Mouse (Mus musculus): ENCODE measurements around the gene Cacybp. TPM values are rescaled to one million over a fixed set of nuclear protein-coding genes. Genes with fewer than 3 reads are reported as not detected.
A peak's percentile ranks its signal among the peaks of the same experiment; 100 is the strongest.

Cacybp gene
- polyA plus RNA-seq, 2 experiments from 2014 or later: 81.6 to 125 TPM

DNA sequence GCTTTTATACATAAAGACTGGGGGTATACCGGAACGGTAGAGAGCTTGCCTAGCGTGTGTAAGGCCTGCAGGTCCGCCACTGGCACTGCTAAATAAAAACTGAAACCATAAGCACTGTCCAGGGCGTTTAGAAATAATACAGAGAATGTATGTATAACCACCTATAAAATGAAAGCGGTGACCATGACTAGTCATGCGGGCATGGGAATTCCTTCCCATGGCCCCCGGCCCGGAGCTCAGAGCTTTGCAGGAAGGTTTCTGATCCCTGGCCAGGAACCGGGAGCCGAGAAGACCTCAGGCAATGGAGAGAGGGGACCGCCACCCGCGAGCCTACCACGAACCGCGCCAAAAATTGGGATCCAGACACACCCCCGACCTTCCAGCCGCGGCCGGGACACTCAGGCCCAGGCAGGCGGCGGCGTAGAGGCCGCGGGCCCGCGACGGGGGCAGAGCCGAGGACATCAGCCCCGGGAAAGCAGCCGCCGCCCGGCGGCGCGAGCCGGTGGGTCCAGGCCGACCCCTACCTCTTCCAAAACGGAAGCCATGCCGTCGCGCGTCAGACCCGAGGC is 468 bp downstream of the Cacybp start:
- no peak for ATAC-seq

DNA sequence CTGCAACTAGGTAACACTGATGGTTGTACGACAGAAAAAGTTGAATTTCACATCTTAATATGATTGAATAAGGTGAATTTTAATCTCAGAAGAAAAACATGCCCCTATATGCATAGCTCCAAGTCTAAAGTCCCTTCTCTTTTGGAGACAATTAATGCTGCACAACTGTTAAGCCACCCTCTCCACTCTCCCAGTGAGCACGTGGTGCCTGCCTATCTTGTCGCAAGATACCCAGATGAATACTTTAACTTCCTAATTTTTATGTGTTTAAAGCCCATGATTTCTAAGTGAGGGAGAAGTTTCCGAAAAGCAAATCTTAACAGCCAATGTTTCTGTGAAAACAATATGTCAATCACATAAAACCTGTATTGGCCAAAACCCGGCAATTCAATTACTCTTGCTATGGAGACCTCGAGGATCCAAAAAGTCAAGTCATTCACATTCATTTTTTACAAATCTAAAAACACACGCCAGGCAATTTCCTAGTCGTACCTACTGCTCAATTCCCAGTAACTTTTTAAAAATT is 1.0 kb downstream of the Cacybp start:
- no peak for ATAC-seq

- no peak for ATAC-seq
Observed at GRCm38 (mm10) chr1:160210566-160210965, 2.1 kb downstream of the Cacybp start.

DNA sequence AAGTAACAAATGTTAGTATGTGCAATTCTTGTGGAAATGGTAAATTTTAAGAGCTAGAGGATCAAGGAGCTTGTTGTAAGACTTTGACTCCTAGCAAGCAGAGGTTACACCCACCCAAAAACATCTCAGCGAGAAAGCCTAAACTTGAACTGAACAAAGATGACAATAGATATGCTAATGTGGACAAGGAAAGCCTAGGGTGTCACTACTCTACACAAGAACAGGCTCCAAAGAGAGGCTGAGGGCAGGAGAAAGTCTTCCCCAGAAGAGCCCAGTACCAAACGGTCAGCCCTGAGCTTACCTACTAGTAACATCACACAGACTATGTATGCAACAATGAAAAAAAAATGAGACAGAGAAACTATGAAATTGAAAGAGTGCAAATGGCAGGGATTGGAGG is 2.8 kb downstream of the Cacybp start:
- no peak for ATAC-seq

DNA sequence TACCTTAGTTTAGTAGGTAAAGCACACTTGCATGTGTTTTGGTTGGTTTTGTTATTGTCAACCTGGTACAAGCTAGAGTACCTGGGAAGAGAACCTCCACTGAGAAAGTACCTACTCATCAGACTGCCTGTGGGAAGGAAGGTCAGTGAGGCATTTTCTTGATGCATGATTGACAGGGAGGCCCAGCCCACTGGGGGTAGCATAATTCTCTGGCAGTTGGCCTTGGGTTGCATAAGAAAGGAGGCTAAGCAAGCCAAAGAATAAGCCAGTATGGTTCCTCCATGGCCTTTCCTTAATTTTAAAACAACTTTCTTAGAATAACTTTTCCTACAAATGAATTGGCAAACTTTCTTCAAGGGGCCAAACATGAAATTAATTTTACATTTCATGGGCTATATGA is 7.2 kb downstream of the Cacybp start:
- ATAC-seq: no peak

- peak; percentile 27 for ATAC-seq
Observed at GRCm38 (mm10) chr1:160195337-160195663, 17.4 kb downstream of the Cacybp start.

DNA sequence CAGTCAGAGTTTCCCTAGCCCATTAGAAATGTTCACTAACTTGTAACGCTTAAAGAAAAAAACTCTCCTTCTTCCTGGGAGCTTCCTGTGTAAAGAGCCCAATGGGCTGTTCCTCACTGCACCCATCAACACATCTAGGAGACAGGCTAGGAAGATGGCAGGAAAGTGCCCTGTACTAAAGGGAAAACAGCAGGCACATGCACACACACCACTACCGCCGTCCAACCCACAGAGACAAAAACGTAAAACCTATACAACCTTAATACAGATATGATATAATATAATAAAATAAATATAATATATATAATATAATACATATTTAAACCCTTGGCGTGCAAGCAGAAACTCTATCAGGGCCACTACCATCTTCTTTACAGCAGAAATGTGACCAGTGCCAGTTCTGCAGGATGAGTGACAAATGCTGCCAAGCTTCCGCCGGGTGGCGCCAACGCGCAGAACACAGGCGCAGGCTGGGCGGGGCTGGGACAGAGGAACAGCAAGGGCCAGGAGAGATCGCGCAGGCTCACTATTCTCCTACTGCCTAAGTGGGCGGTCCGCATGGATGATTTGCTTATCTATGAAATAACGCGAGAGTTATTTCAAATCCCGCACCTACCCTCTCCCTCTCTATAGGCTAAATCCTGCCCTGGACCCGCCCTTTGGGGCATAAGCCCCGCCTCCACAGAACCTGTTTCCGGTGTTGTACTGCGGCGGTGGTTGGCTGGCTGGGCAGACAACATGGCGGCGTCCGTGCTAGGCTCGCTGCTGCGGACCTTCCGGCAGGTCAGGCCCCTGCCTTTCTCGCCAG is 17.9 kb downstream of the Cacybp start, which contains the start of gene Mrps14:
TSS of gene Mrps14 (plus strand) at position 687 of the 808 bp plus-strand sequence.
- peak; percentile 97 for ATAC-seq

GRCm38 (mm10) chr1:160184506-160184905 is 28.2 kb downstream of the Cacybp start:
- no peak for ATAC-seq

GRCm38 (mm10) chr1:160181216-160181615 is 31.5 kb downstream of the Cacybp start:
- ATAC-seq: no peak

GRCm38 (mm10) chr1:160176903-160177302 is 35.8 kb downstream of the Cacybp start:
- no peak for ATAC-seq

DNA sequence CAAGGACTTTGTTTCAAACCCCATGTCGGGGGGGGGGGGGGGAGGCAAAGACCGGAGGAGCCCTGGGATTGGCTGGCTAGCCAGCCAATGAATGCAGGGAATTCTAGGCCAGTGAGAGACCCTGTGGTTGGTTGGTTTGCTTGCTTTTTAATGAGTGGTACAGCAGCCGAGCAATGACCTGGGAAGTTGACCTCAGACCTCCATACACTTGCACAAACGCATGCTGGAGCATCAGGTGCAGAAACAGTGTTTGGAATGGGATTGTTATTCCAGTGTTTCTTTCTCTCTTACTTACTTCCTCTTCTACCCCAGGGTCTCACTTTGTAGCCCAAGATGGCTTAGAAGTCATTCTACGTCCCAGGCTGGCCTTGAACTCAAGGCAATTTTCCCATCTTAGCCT is 46.1 kb downstream of the Cacybp start:
- no peak for ATAC-seq

DNA sequence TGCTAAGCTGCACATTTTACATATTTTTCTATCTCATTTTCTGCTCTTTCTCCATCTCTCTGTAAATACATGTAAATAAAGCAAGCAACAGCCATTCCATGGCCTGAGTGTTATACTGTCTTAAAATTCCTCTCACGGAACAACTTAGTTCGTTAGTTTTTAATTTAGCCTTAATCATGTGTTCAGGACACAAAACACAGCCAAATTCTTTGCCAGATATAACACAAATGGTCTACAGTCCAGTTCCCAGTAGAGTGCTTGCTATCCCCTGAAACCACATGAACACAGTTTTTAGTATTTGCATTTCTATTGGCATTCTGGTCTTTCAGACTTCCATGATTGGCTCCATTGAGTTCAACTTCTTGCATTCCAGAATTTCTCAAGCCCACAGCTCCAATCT is 54.5 kb downstream of the Cacybp start:
- ATAC-seq: no peak

DNA sequence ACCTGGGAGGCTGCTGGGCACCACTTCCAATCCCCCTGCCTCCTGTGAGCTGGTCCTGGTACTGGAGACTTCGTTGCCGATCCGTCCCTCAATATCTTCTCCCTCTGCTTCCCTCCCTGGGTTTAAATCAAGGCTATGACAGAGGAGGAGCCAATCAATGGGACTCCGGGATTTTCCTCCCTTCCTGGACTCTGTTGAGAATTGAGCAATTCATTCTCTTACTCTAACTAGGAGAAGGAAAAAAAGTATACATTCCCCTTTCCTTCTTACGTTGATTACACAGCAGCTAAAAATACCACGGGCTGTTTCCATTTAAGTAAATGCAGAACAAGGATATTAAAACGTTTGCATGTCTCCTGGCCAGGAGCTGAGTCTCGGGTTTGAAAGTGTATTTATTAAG is 59.2 kb downstream of the Cacybp start, which contains the start of gene Tnn:
TSS of gene Tnn (minus strand) at position 101 of the 400 bp plus-strand sequence.
- ATAC-seq: no peak

Other genes with a start within 250 kb of the Cacybp start
- gene 4930523C07Rik, start 168.5 kb downstream of the Cacybp start, polyA plus RNA-seq (2017; shearing (Covaris generic)): 100 to 1,000 TPM; 212 to 238 TPM
- under 1 TPM; 0.07 to 0.13 TPM for gene Tnn, start 59.3 kb downstream of the Cacybp start, polyA plus RNA-seq (2017; shearing (Covaris generic))
- 100 to 1,000 TPM; 237 to 281 TPM for gene Mrps14, start 17.7 kb downstream of the Cacybp start, polyA plus RNA-seq (2017; shearing (Covaris generic))

Data from CD4-positive, CD25-positive, alpha-beta regulatory T cell, adult 4 months (primary cell).